Mouse (Mus musculus) cortical plate, adult 2 months (tissue): Measurements from ENCODE around the gene Ep300. TPM values are rescaled to one million over a fixed set of nuclear protein-coding genes. Genes with fewer than 3 reads are reported as not detected.

ENCODE experiments used
- H3K27ac ChIP-seq: fragments of 200-500 bp; 2 replicates; pipeline ENCODE4 v1.5.1; 2012; ENCODE audit warnings: low read length, control low read depth, inconsistent platforms; ENCODE audit not compliant: insufficient read depth
- H3K4me1 ChIP-seq: fragments of 200-500 bp; 2 replicates; pipeline ENCODE4 v1.6.1; 2011; ENCODE audit warnings: low read length; ENCODE audit not compliant: control insufficient read depth, insufficient read depth
- H3K4me3 ChIP-seq: fragments of 200-500 bp; 2 replicates; pipeline ENCODE4 v1.5.1; 2011; ENCODE audit warnings: mild to moderate bottlenecking, low read length, control low read depth; ENCODE audit not compliant: insufficient read depth
- CTCF ChIP-seq: fragments of 200-500 bp; IDR thresholded peaks from 2 replicates; pipeline ENCODE4 v1.5.1; 2011; ENCODE audit warnings: mild to moderate bottlenecking, control low read depth, low read length; ENCODE audit not compliant: insufficient read depth; ENCODE audit errors: extremely low read depth
- POLR2A ChIP-seq: fragments of 200-500 bp; IDR thresholded peaks from 2 replicates; pipeline ENCODE4 v1.6.1; 2011; ENCODE audit warnings: mild to moderate bottlenecking, low read length, control low read depth; ENCODE audit not compliant: insufficient read depth; ENCODE audit errors: extremely low read depth
- polyA plus RNA-seq: library from polyadenylated mRNA; depleted of rRNA; stranded (reverse); fragments of >200 nt; gene quantifications from 2 replicates; pipeline ENCODE4 v1.2.3, GENCODE M21; 2012

The Ep300 gene
- polyA plus RNA-seq, 1 experiment = 28.8 TPM

GRCm38 (mm10) chr15:81663697-81664561 is 78.8 kb downstream of the Ep300 start, which contains the start of gene L3mbtl2:
TSS of gene L3mbtl2 (plus strand) at chr15:81663889.
- Histone ChIP-seq H3K27ac (no peak within 1 kb of the TSS), H3K4me1 (no peaks in the 10 kb centered on the region; the same call in 1 of the 2 replicates), H3K4me3 (peak within 1 kb of the TSS; percentile 89)
- TF ChIP-seq POLR2A (peak; percentile 70; the same call in 1 of the 2 replicates), CTCF (no peak)

DNA sequence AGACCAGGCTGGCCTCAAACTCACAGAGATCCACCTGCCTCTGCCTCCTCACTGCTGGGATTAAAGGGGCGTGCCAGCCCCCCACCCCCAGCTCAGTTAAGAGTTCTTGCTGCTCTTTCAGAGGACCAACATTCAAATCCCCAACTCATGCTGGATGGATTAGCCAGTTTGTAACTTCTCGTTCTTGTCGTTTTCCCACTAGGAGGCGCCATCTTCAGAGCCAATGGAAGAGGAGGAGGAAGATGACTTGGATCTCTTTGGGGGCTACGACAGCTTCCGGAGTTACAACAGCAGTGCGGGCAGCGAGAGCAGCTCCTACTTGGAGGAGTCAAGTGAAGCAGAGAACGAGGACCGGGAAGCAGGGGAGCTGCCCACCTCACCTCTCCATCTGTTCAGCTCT is 81.8 kb downstream of the Ep300 start:
- TF ChIP-seq CTCF (no peak), POLR2A (no peak)
- Histone ChIP-seq H3K4me3 (no peak overlapping the region), H3K4me1 (no peaks in the 10 kb centered on the region; the same call in 1 of the 2 replicates), H3K27ac (no peak overlapping the region)

DNA sequence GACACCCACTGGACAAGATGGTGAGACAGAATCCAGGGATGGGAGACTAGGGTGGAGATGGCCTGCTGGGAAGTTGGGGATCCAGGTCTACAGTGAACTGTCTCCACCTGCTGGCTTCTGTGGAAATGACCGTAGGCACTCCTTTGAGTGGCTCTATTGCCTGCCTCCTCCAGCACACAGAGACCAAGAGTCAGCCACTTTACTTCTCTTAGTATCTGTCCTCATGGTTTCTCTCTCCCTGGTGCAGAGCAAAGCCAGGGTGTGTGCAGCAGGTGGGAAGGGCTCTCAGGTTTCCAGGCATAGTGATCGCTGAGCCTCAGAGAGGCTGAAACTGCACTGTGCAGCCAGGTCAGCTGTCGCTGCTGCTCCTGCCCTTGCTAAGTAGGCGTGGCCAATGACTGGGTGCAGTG is 85.1 kb downstream of the Ep300 start:
- no peaks in the 10 kb centered on the region for H3K4me1 ChIP-seq
- no peak for TF ChIP-seq POLR2A
- TF ChIP-seq CTCF = peak; percentile 62
- H3K4me3 ChIP-seq = no peak overlapping the region
- H3K27ac ChIP-seq = no peak overlapping the region

- H3K4me3 ChIP-seq = no peak overlapping the region
- TF ChIP-seq CTCF (no peak), POLR2A (no peak)
- no peaks in the 10 kb centered on the region for H3K4me1 ChIP-seq
- H3K27ac ChIP-seq = no peak overlapping the region
Observed at GRCm38 (mm10) chr15:81676637-81677036, 91.5 kb downstream of the Ep300 start.

DNA sequence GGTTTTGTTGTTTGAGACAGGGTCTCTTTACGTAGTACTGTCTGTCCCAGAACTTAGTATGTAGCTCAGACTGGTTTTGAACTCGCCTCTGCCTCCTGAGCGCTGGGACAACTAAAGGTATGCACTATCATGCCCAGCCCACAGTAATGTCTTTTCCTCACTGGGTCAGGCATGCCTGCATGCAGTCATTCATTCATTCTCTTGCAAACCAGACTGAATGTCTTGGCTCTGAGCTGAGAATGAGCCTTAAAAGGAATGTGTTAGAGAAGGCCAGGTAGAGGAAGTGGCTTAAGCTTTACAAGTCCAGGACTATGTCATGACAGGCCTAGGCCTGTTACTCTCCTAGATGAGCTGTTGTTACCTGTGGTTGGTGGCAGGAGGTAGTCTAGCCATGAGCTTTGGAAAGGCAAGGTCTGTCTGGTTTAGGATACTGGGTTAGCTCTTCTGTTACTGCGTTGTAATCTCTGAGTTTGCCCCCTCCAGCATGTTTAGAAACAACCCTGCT is 95.2 kb downstream of the Ep300 start:
- TF ChIP-seq CTCF = no peak
- no peak for TF ChIP-seq POLR2A
- H3K27ac ChIP-seq = no peak overlapping the region
- no peak overlapping the region for H3K4me3 ChIP-seq
- H3K4me1 ChIP-seq = no peaks in the 10 kb centered on the region

GRCm38 (mm10) chr15:81693366-81693966 is 108.3 kb downstream of the Ep300 start:
- no peak overlapping the region for H3K27ac ChIP-seq
- TF ChIP-seq POLR2A = no peak
- no peak for TF ChIP-seq CTCF

DNA sequence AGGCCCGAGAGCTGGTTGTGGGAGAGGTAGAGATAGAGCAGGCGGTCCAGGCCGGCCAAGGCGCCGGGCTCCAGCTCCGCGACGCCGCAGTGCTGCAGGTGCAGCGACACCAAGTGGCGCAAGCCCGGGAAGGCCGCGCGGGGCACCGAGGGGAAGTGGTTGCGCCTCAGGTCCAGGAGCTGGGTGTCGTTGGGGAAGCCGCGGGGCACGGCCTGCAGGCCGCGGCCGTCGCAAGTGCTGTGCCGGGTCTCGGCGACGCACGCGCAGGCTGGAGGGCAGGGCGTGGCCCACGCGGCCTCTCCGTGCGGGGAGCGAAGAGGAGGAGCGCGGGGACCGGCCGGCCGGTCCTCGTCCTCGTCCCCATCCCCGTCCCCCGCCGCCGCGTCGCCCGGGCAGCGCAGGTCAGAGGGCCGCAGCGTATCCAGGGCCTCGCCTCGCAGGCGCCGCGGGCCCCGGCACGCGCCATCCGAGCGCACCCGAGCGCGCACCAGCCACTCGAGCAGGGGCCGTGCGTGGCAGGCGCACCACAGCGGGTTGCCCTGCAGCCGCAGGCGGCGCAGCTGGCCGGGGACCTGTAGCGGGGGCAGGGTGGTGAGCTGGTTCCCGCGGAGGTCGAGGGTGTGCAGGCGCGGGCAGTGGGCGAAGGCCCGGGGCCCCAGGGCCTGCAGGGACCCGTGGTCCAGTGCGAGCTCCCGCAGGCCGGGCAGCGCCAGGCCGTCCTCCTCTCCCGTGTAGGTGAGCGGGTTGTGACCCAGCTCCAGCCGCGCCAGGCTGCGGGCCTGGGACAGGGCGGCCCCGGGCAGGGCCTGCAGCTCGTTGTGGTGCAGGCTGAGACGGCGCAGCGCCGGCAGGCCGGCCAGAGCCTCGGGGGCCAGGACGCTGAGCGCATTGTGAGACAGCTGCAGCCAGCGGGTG is 109.1 kb downstream of the Ep300 start:
- no peaks in the 10 kb centered on the region for H3K4me1 ChIP-seq
- H3K4me3 ChIP-seq = peak overlapping the region; percentile 51
- TF ChIP-seq CTCF (peak; percentile 21; the same call in 1 of the 2 replicates), POLR2A (no peak)
- no peak overlapping the region; the same call in 1 of the 2 replicates for H3K27ac ChIP-seq

More at GRCm38 (mm10) chr15:81693366-81693966, 108.3 kb downstream of the Ep300 start:
- no peaks in the 10 kb centered on the region for H3K4me1 ChIP-seq
- peak overlapping the region; percentile 51 for H3K4me3 ChIP-seq

- H3K27ac ChIP-seq = no peak overlapping the region
- TF ChIP-seq POLR2A (no peak), CTCF (no peak)
- no peaks in the 10 kb centered on the region for H3K4me1 ChIP-seq
Observed at GRCm38 (mm10) chr15:81694891-81695290, 109.7 kb downstream of the Ep300 start.

DNA sequence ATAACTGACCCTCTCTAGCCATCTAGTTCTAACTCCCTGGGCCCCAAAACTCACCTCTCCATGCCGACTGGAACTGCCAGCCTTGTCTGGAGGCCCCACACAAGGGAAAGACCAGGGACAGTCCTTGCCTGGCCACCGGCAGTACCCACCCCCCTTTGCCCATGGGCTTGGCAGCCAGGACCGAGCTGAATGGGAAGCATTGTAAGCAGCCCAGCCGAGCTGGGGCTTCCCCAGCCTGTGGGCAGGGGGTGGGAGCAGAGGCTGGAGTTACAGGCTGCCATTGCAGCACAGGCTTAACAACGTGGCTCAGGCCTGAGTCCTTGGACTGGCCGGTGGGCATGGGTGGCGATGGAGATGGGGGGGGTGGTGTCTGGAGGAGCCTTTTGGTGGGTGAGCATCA is 112.0 kb downstream of the Ep300 start, which contains the start of gene Chadl:
TSS of gene Chadl (minus strand) at position 113 of the 400 bp plus-strand sequence.
- no peaks in the 10 kb centered on the region for H3K4me1 ChIP-seq
- H3K4me3 ChIP-seq = no peak within 1 kb of the TSS; the same call in 1 of the 2 replicates
- H3K27ac ChIP-seq = no peak within 1 kb of the TSS
- TF ChIP-seq POLR2A (peak; percentile 43; the same call in 1 of the 2 replicates), CTCF (no peak)

More at GRCm38 (mm10) chr15:81694891-81695290, 109.7 kb downstream of the Ep300 start:
- H3K4me3 ChIP-seq = peak overlapping the region; percentile 51
